Comparison of ENCODE assay signal across 8 mouse cellular contexts in genomic region chr15:89181561-89182270, GRCm38 (mm10). TPM values are rescaled to one million over a fixed set of nuclear protein-coding genes. Genes with fewer than 3 reads are reported as not detected.
DNase-seq lines count a peak whose midpoint lies in the region; ATAC-seq and TF ChIP-seq lines count a peak whose summit lies in the region.

No protein-coding gene starts in this region.

- ATAC-seq in embryonic facial prominence, embryonic 15.5 days (ENCODE audit: insufficient number of reproducible peaks, low FRiP score, low TSS enrichment, low read depth), result no peak
- no peak for ATAC-seq in hindbrain, embryonic 15.5 days (ENCODE audit: low FRiP score, low read depth)
- no peak for ATAC-seq in midbrain, postnatal 0 days (ENCODE audit: low FRiP score)
- ATAC-seq in inflammation-experienced regulatory T-cells, adult 6 months, result no peak

- peaks cover 51% of the 10 kb centered on the region for H3K4me1 ChIP-seq in embryonic facial prominence, embryonic 15.5 days
- H3K4me1 ChIP-seq in hindbrain, embryonic 15.5 days (replicated peaks), result peaks cover 59% of the 10 kb centered on the region
- H3K4me1 ChIP-seq in midbrain, postnatal 0 days (ENCODE audit: insufficient read depth, low read length), result peaks cover 32% of the 10 kb centered on the region

- H3K9ac ChIP-seq in embryonic facial prominence, embryonic 15.5 days, result no peak overlapping the region; the same call in 1 of the 2 replicates
- H3K9ac ChIP-seq in hindbrain, embryonic 15.5 days, result no peak overlapping the region
- H3K9ac ChIP-seq in midbrain, postnatal 0 days (replicated peaks; ENCODE audit: low read length, poor library complexity, severe bottlenecking), result no peak overlapping the region

- H3K4me3 ChIP-seq in left cerebral cortex, adult 2 months, result no peak overlapping the region
- H3K4me3 ChIP-seq in embryonic facial prominence, embryonic 15.5 days (replicated peaks), result peak overlapping the region; percentile 72
- H3K4me3 ChIP-seq in hindbrain, embryonic 15.5 days, result peak overlapping the region; percentile 66
- H3K4me3 ChIP-seq in midbrain, postnatal 0 days (ENCODE audit: low read depth, low read length), result no peak overlapping the region

- no peaks in the 10 kb centered on the region for H3K27me3 ChIP-seq in embryonic facial prominence, embryonic 15.5 days
- H3K27me3 ChIP-seq in hindbrain, embryonic 15.5 days, result no peaks in the 10 kb centered on the region
- no peaks in the 10 kb centered on the region for H3K27me3 ChIP-seq in midbrain, postnatal 0 days (ENCODE audit: insufficient read depth, low read length)

- TF ChIP-seq CTCF in left cerebral cortex, adult 2 months (IDR thresholded peaks at IDR 0.05), result peak; percentile 43
- TF ChIP-seq CTCF in midbrain, postnatal 0 days (IDR thresholded peaks at IDR 0.05), result peak; percentile 57

- 64% methylated on average over 10 of the region's 10 CpGs for WGBS in embryonic facial prominence, embryonic 15.5 days
- WGBS in hindbrain, embryonic 15.5 days, result 74% methylated on average over 10 of the region's 10 CpGs
- WGBS in midbrain, postnatal 0 days, result 78% methylated on average over 10 of the region's 10 CpGs

- no peaks in the 10 kb centered on the region for H3K9me3 ChIP-seq in embryonic facial prominence, embryonic 15.5 days (replicated peaks)
- no peaks in the 10 kb centered on the region for H3K9me3 ChIP-seq in hindbrain, embryonic 15.5 days
- H3K9me3 ChIP-seq in midbrain, postnatal 0 days (ENCODE audit: low read length), result no peaks in the 10 kb centered on the region

- H3K27ac ChIP-seq in left cerebral cortex, adult 2 months, result peak overlapping the region; percentile 25; the same call in 1 of the 2 replicates
- H3K27ac ChIP-seq in embryonic facial prominence, embryonic 15.5 days (replicated peaks), result peak overlapping the region; percentile 92
- peak overlapping the region; percentile 49 for H3K27ac ChIP-seq in hindbrain, embryonic 15.5 days (replicated peaks)
- H3K27ac ChIP-seq in midbrain, postnatal 0 days (ENCODE audit: low read depth, low read length), result no peak overlapping the region

- intact Hi-C loops in left cerebral cortex, adult 2 months (cut with DNase I), result loop anchor here (1.0 kb wide), 1 partner anchor 15 kb away; the partner anchor contains the start of gene Dennd6b

- no peak for DNase-seq in left cerebral cortex, adult 2 months (ENCODE audit: extremely low spot score in 1 of 2, low spot score in 2 of 2)
- no peak for DNase-seq in left cerebral cortex, adult 8-10 months (ENCODE audit: low spot score in 2 of 2)
- no peak for DNase-seq in midbrain, postnatal 0 days (ENCODE audit: low spot score)
- no peak for DNase-seq in left cerebral cortex, adult 9 months (ENCODE audit: low spot score in 2 of 2)
- DNase-seq in adrenal gland, adult 18-20 months (ENCODE audit: low spot score in 2 of 2), result no peak

- H3K36me3 ChIP-seq in embryonic facial prominence, embryonic 15.5 days, result no peaks in the 10 kb centered on the region
- peaks cover 20% of the 10 kb centered on the region for H3K36me3 ChIP-seq in hindbrain, embryonic 15.5 days
- H3K36me3 ChIP-seq in midbrain, postnatal 0 days (ENCODE audit: insufficient read depth, low read length), result peaks cover 19% of the 10 kb centered on the region

- peak overlapping the region; percentile 81 for H3K4me2 ChIP-seq in embryonic facial prominence, embryonic 15.5 days (replicated peaks)
- H3K4me2 ChIP-seq in hindbrain, embryonic 15.5 days, result peak overlapping the region; percentile 91
- peak overlapping the region; percentile 77; the same call in 1 of the 2 replicates for H3K4me2 ChIP-seq in midbrain, postnatal 0 days (ENCODE audit: low read depth, low read length, poor library complexity, severe bottlenecking)

RNA-seq across cellular contexts. Expression of gene Plxnb2, which starts 1.1 kb away (rescaled TPM):
- 10 to 100 TPM; 49.4 to 53.3 TPM for total RNA-seq in left cerebral cortex, adult 2 months (2021)
- total RNA-seq in left cerebral cortex, adult 8-10 months (2022), result 10 to 100 TPM; 42.6 to 60.9 (median 54.8) TPM
- polyA plus RNA-seq in embryonic facial prominence, embryonic 15.5 days (2015; fragmentation: Nextera tagmentation; extraction: Ambion mirVana), result 157 and 161 TPM in 2 replicates
- 90.7 and 105 TPM in 2 replicates for polyA plus RNA-seq in hindbrain, embryonic 15.5 days (2015; fragmentation: Nextera tagmentation; extraction: Ambion mirVana)
- 153 and 199 TPM in 2 replicates for total RNA-seq in midbrain, postnatal 0 days (2014; rRNA removed)
- polyA plus RNA-seq in midbrain, postnatal 0 days (2015; fragmentation: Nextera tagmentation; extraction: Ambion mirVana), result 46.8 and 50.4 TPM in 2 replicates
- 100 to 1,000 TPM in 1 of 2 experiments, 10 to 100 TPM in 1; 84.0 to 113 TPM for total RNA-seq in adrenal gland, adult 18-20 months (2021)
- polyA plus RNA-seq in inflammation-experienced regulatory T-cells, adult 6 months (2017; shearing (Covaris generic)), result 1 to 10 TPM; 1.0 to 3.7 (median 1.7) TPM

RNA-seq across cellular contexts. Expression of gene Dennd6b, which starts 14.6 kb away (rescaled TPM):
- 10 to 100 TPM; 52.2 to 53.9 TPM for total RNA-seq in left cerebral cortex, adult 2 months (2021)
- 10 to 100 TPM; 46.2 to 59.3 (median 50.7) TPM for total RNA-seq in left cerebral cortex, adult 8-10 months (2022)
- 16.3 and 16.7 TPM in 2 replicates for polyA plus RNA-seq in embryonic facial prominence, embryonic 15.5 days (2015; fragmentation: Nextera tagmentation; extraction: Ambion mirVana)
- 80.4 and 93.7 TPM in 2 replicates for polyA plus RNA-seq in hindbrain, embryonic 15.5 days (2015; fragmentation: Nextera tagmentation; extraction: Ambion mirVana)
- 98.8 and 115 TPM in 2 replicates for total RNA-seq in midbrain, postnatal 0 days (2014; rRNA removed)
- polyA plus RNA-seq in midbrain, postnatal 0 days (2015; fragmentation: Nextera tagmentation; extraction: Ambion mirVana), result 88.2 and 88.3 TPM in 2 replicates
- 1 to 10 TPM; 5.2 to 5.4 TPM for total RNA-seq in adrenal gland, adult 18-20 months (2021)
- 10 to 100 TPM in 2 of 3 experiments, 1 to 10 TPM in 1; 3.4 to 16.7 (median 13.6) TPM for polyA plus RNA-seq in inflammation-experienced regulatory T-cells, adult 6 months (2017; shearing (Covaris generic))

RNA-seq across cellular contexts. Expression of gene Ppp6r2, which starts 29.6 kb away (rescaled TPM):
- total RNA-seq in left cerebral cortex, adult 2 months (2021), result 100 to 1,000 TPM; 161 to 171 TPM
- total RNA-seq in left cerebral cortex, adult 8-10 months (2022), result 100 to 1,000 TPM; 150 to 165 (median 161) TPM
- polyA plus RNA-seq in embryonic facial prominence, embryonic 15.5 days (2015; fragmentation: Nextera tagmentation; extraction: Ambion mirVana), result 33.3 and 35.8 TPM in 2 replicates
- polyA plus RNA-seq in hindbrain, embryonic 15.5 days (2015; fragmentation: Nextera tagmentation; extraction: Ambion mirVana), result 71.3 and 73.4 TPM in 2 replicates
- total RNA-seq in midbrain, postnatal 0 days (2014; rRNA removed), result 225 and 315 TPM in 2 replicates
- 76.5 and 87.1 TPM in 2 replicates for polyA plus RNA-seq in midbrain, postnatal 0 days (2015; fragmentation: Nextera tagmentation; extraction: Ambion mirVana)
- total RNA-seq in adrenal gland, adult 18-20 months (2021), result 10 to 100 TPM; 46.6 to 48.3 TPM
- polyA plus RNA-seq in inflammation-experienced regulatory T-cells, adult 6 months (2017; shearing (Covaris generic)), result 10 to 100 TPM; 21.5 to 33.7 (median 30.1) TPM

RNA-seq across cellular contexts. Expression of gene Mapk11, which starts 32.3 kb away (rescaled TPM):
- total RNA-seq in left cerebral cortex, adult 2 months (2021), result 10 to 100 TPM; 61.8 to 63.5 TPM
- 10 to 100 TPM; 35.8 to 40.9 (median 39.4) TPM for total RNA-seq in left cerebral cortex, adult 8-10 months (2022)
- 10.7 and 12.7 TPM in 2 replicates for polyA plus RNA-seq in embryonic facial prominence, embryonic 15.5 days (2015; fragmentation: Nextera tagmentation; extraction: Ambion mirVana)
- polyA plus RNA-seq in hindbrain, embryonic 15.5 days (2015; fragmentation: Nextera tagmentation; extraction: Ambion mirVana), result 27.3 and 28.3 TPM in 2 replicates
- 26.9 and 34.8 TPM in 2 replicates for total RNA-seq in midbrain, postnatal 0 days (2014; rRNA removed)
- polyA plus RNA-seq in midbrain, postnatal 0 days (2015; fragmentation: Nextera tagmentation; extraction: Ambion mirVana), result 18.9 and 19.3 TPM in 2 replicates
- 1 to 10 TPM; 3.7 to 3.8 TPM for total RNA-seq in adrenal gland, adult 18-20 months (2021)
- polyA plus RNA-seq in inflammation-experienced regulatory T-cells, adult 6 months (2017; shearing (Covaris generic)), result 10 to 100 TPM in 2 of 3 experiments, 1 to 10 TPM in 1; 8.2 to 23.6 (median 21.4) TPM

RNA-seq across cellular contexts. Expression of gene Mapk12, which starts 41.2 kb away (rescaled TPM):
- 1 to 10 TPM; 8.3 to 9.3 TPM for total RNA-seq in left cerebral cortex, adult 2 months (2021)
- total RNA-seq in left cerebral cortex, adult 8-10 months (2022), result 10 to 100 TPM in 2 of 4 experiments, 1 to 10 TPM in 2; 9.5 to 10.6 (median 10.1) TPM
- polyA plus RNA-seq in embryonic facial prominence, embryonic 15.5 days (2015; fragmentation: Nextera tagmentation; extraction: Ambion mirVana), result 9.4 and 11.2 TPM in 2 replicates
- polyA plus RNA-seq in hindbrain, embryonic 15.5 days (2015; fragmentation: Nextera tagmentation; extraction: Ambion mirVana), result 4.2 and 4.6 TPM in 2 replicates
- total RNA-seq in midbrain, postnatal 0 days (2014; rRNA removed), result 1.5 and 4.7 TPM in 2 replicates
- 2.0 and 3.2 TPM in 2 replicates for polyA plus RNA-seq in midbrain, postnatal 0 days (2015; fragmentation: Nextera tagmentation; extraction: Ambion mirVana)
- total RNA-seq in adrenal gland, adult 18-20 months (2021), result 1 to 10 TPM; 8.4 to 9.6 TPM
- 1 to 10 TPM in 2 of 3 experiments, under 1 TPM in 1; 0.50 to 3.6 (median 2.8) TPM for polyA plus RNA-seq in inflammation-experienced regulatory T-cells, adult 6 months (2017; shearing (Covaris generic))

Comparison
In these comparisons a context has a peak if more than half of its experiments do, and no peak if none do; other contexts are left out.
1. H3K4me3 ChIP-seq: peak in embryonic facial prominence, embryonic 15.5 days (single experiment) and hindbrain, embryonic 15.5 days (single experiment); none in left cerebral cortex, adult 2 months (single experiment) and midbrain, postnatal 0 days (single experiment).
2. RNA of gene Dennd6b, which starts 14.6 kb away (total RNA-seq): 98.8 to 115 TPM in midbrain, postnatal 0 days, 52.2 to 53.9 TPM in left cerebral cortex, adult 2 months and 46.2 to 59.3 TPM in left cerebral cortex, adult 8-10 months; 5.2 to 5.4 TPM in adrenal gland, adult 18-20 months; every median in the first group is over 4 times any median in the second.
3. Peak in every context shown above with its lines, with median percentiles within 50 percentile points of each other: H3K4me2 ChIP-seq.